Mouse (Mus musculus) bone marrow, adult 2 months (tissue): ENCODE results near the gene Klhl24. TPM values are rescaled to one million over a fixed set of nuclear protein-coding genes. Genes with fewer than 3 reads are reported as not detected.

Source experiments
- H3K27ac ChIP-seq: fragments of 200-500 bp; 2 replicates; pipeline ENCODE4 v1.5.1; 2012; ENCODE audit warnings: low read depth, mild to moderate bottlenecking, control low read depth, inconsistent platforms, low read length; ENCODE audit not compliant: control insufficient read depth, poor library complexity, insufficient read depth
- H3K4me1 ChIP-seq: fragments of 200-500 bp; 2 replicates; pipeline ENCODE4 v1.6.1; 2011; ENCODE audit warnings: low read length; ENCODE audit not compliant: control insufficient read depth, insufficient read depth
- H3K4me3 ChIP-seq: fragments of 200-500 bp; replicated peaks from 2 replicates; pipeline ENCODE3; 2011; ENCODE audit warnings: mild to moderate bottlenecking, low read depth, low read length, control low read depth; ENCODE audit not compliant: control insufficient read depth
- CTCF ChIP-seq: fragments of 200-500 bp; IDR thresholded peaks from 2 replicates; pipeline ENCODE4 v1.5.1; 2011; ENCODE audit warnings: low read length, control low read depth; ENCODE audit not compliant: control insufficient read depth, insufficient read depth
- POLR2A ChIP-seq: fragments of 200-500 bp; IDR thresholded peaks from 2 replicates; pipeline ENCODE4 v1.6.1; 2011; ENCODE audit warnings: low read depth, mild to moderate bottlenecking, control low read depth, low read length, borderline replicate concordance; ENCODE audit not compliant: control insufficient read depth
- WGBS: fragments of 180-500 bp; shearing (Covaris S2); methylation state at CpG from one replicate; pipeline ENCODE4 v1.1.7; 2018; 5-methylcytosine and 5-hydroxymethylcytosine counted together
- polyA plus RNA-seq: library from polyadenylated mRNA; stranded (reverse); fragments of >200 nt; gene quantifications from 2 replicates; pipeline ENCODE4 v1.2.4, GENCODE M21; 2011; ENCODE audit warnings: low replicate concordance; ENCODE audit not compliant: missing spikeins, insufficient read depth, insufficient read length

The Klhl24 gene
- polyA plus RNA-seq, 1 experiment = 14.1 TPM

- 86% methylated on average over 3 of the region's 3 CpGs for WGBS
- Histone ChIP-seq H3K4me3 (no peak overlapping the region), H3K27ac (no peak overlapping the region), H3K4me1 (no peaks in the 10 kb centered on the region)
- TF ChIP-seq POLR2A = no peak
- TF ChIP-seq CTCF = no peak
Measured at GRCm38 (mm10) chr16:20169071-20169470, 71.7 kb downstream of the Klhl24 start.

- no peak overlapping the region for H3K4me3 ChIP-seq
- no peak overlapping the region for H3K27ac ChIP-seq
- no peaks in the 10 kb centered on the region; the same call in 1 of the 2 replicates for H3K4me1 ChIP-seq
- WGBS = 78% methylated on average over 3 of the region's 3 CpGs
- no peak for TF ChIP-seq CTCF
- TF ChIP-seq POLR2A = no peak
Measured at GRCm38 (mm10) chr16:20169471-20170106, 72.2 kb downstream of the Klhl24 start.

Other genes starting within 250 kb of the Klhl24 start
- 32.9 and 52.8 TPM in 2 replicates for gene Klhl6, start 114.5 kb upstream of the Klhl24 start, polyA plus RNA-seq
- 8.0 and 17.7 TPM in 2 replicates for gene Yeats2, start 43.5 kb downstream of the Klhl24 start, polyA plus RNA-seq
- gene Map6d1, start 143.8 kb downstream of the Klhl24 start, polyA plus RNA-seq = not detected in 2 replicates
- gene Parl, start 204.8 kb downstream of the Klhl24 start, polyA plus RNA-seq = 57.4 and 96.3 TPM in 2 replicates
- 1.5 TPM in 1 of 2 replicates, not detected in the other for gene Cyp2ab1, start 227.9 kb downstream of the Klhl24 start, polyA plus RNA-seq